ENCODE assay signal across 8 mouse cellular contexts in the genomic region with DNA sequence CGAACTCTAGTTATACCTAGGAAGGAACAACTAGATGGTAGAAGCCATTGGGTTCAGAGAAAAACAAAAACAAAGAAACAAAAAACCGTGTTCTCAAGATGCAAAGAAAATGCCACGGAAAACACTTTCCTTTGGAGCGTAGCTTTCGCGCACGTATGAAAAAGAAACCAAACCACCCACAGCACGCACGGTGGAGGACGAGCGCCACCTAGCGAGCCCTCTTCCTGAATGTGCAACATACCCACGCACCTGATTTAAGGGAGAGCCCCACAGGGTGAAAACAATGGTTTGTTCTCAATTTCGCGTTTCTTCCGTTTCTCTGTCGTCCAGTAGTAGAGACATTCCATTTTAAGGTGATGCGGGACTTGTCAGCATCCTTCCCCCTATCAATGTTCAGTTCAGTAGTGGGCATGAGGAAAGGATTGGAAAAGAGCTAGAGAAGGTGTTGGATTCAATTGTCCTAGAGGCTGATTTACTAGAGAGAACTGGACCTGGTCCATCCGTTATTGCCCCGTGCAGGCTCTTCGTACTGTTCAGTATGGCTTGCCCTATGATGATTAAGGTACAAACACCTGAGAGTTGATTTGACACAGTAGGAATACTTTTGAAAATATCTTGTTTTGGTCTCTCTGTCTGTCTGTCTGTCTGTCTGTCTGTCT. TPM values are rescaled to one million over a fixed set of nuclear protein-coding genes. Genes with fewer than 3 reads are reported as not detected.
DNase-seq lines count a peak whose midpoint lies in the region; ATAC-seq and TF ChIP-seq lines count a peak whose summit lies in the region.

No protein-coding gene starts in this region.

- no peak for TF ChIP-seq CTCF in Patski (IDR thresholded peaks at IDR 0.05)

- peaks cover 25% of the 10 kb centered on the region for H3K4me1 ChIP-seq in hindbrain, embryonic 15.5 days (replicated peaks)

- peak; percentile 35 for DNase-seq in Patski (ENCODE audit: low read depth, low spot score)
- peak; percentile 92 to 96 for DNase-seq in cerebellum, postnatal 25 days
- peak; percentile 78 to 88 for DNase-seq in frontal cortex, postnatal 36 days (ENCODE audit: low spot score in 2 of 2)
- peak; percentile 66 for DNase-seq in left cerebral cortex, adult 11 months (ENCODE audit: low spot score)
- DNase-seq in lung, postnatal 4 days = peak; percentile 76 to 89
- peak; percentile 78 for DNase-seq in retina, postnatal 7 days (ENCODE audit: low read depth, low spot score)
- DNase-seq in urinary bladder, adult 2 months (ENCODE audit: low spot score) = peak; percentile 70

- peak overlapping the region; percentile 48 for H3K4me2 ChIP-seq in hindbrain, embryonic 15.5 days

- CTCF ChIA-PET in Patski (lab: Charles Lee) = interaction anchor here (0.7 to 6.9 kb wide), 15 partner anchors 8 to 762 kb away, joined by 3 to 52 read pairs (median 4); no protein-coding TSS in a partner anchor

- no peak overlapping the region for H3K9ac ChIP-seq in hindbrain, embryonic 15.5 days

- peaks cover 36% of the 10 kb centered on the region for H3K27me3 ChIP-seq in Patski
- peaks cover 53% of the 10 kb centered on the region for H3K27me3 ChIP-seq in hindbrain, embryonic 15.5 days

- H3K9me3 ChIP-seq in hindbrain, embryonic 15.5 days = no peaks in the 10 kb centered on the region

- H3K4me3 ChIP-seq in hindbrain, embryonic 15.5 days = peak overlapping the region; percentile 24

- H3K27ac ChIP-seq in hindbrain, embryonic 15.5 days (replicated peaks) = no peak overlapping the region

- POLR2A ChIA-PET in Patski (lab: Charles Lee) = no interaction called here

- no peaks in the 10 kb centered on the region for H3K36me3 ChIP-seq in hindbrain, embryonic 15.5 days

- peak; percentile 73 for ATAC-seq in Patski
- ATAC-seq in hindbrain, embryonic 15.5 days (ENCODE audit: low FRiP score, low read depth) = peak; percentile 81

- in situ Hi-C loops in Patski (cut with MboI; ENCODE audit: low pct_unique_long_range_greater_than_20kb) = loop anchor here (5.0 kb wide), 2 partner anchors 641 to 716 kb away; no protein-coding TSS in a partner anchor

- WGBS in hindbrain, embryonic 15.5 days = 5% methylated on average over 21 of the region's 21 CpGs

RNA-seq across cellular contexts. Expression of gene Nkx3-2, which starts 4.2 kb away (rescaled TPM):
- polyA plus RNA-seq in Patski (2021) = 0.04 TPM
- polyA plus RNA-seq in hindbrain, embryonic 15.5 days (2015; fragmentation: Nextera tagmentation; extraction: Ambion mirVana) = not detected in 2 replicates
- polyA plus RNA-seq in urinary bladder, adult 2 months (2012; rRNA removed) = not detected in 2 replicates

Comparison
In these comparisons a context has a peak if more than half of its experiments do, and no peak if none do; other contexts are left out.
1. DNase-seq: peak in every context shown above with its lines; median percentile 94 in cerebellum, postnatal 25 days; 83 in frontal cortex, postnatal 36 days; 82 in lung, postnatal 4 days; 78 in retina, postnatal 7 days; 70 in urinary bladder, adult 2 months; 66 in left cerebral cortex, adult 11 months; 35 in Patski.